Mouse (Mus musculus) forebrain, postnatal 0 days (tissue): ENCODE measurements around the gene Olfr1109. TPM values are rescaled to one million over a fixed set of nuclear protein-coding genes. Genes with fewer than 3 reads are reported as not detected.

Experiments used
- ATAC-seq: fragments of 200-750 bp; cut with Nextera tagmentation; 2 replicates; pipeline ENCODE4 v1.8.0; 2017; ENCODE audit warnings: mild to moderate bottlenecking, moderate library complexity
- DNase-seq: peaks from one replicate; pipeline ENCODE4 v3.0.0-alpha.2; 2015
- H3K27ac ChIP-seq: fragments of 300-500 bp; sonication (generic); 2 replicates; pipeline ENCODE4 v1.5.1; 2014; ENCODE audit warnings: low read depth, mild to moderate bottlenecking, antibody characterized with exemption, low read length, moderate library complexity, mixed read lengths
- H3K27me3 ChIP-seq: fragments of 300-500 bp; sonication (generic); 2 replicates; pipeline ENCODE4 v1.6.1; 2014; ENCODE audit warnings: mild to moderate bottlenecking, low read length, mixed read lengths; ENCODE audit not compliant: insufficient read depth
- H3K36me3 ChIP-seq: fragments of 300-500 bp; sonication (generic); 2 replicates; pipeline ENCODE4 v1.6.1; 2014; ENCODE audit warnings: mild to moderate bottlenecking, moderate library complexity; ENCODE audit not compliant: insufficient read depth
- H3K4me1 ChIP-seq: fragments of 300-500 bp; sonication (generic); 2 replicates; pipeline ENCODE4 v1.6.1; 2014; ENCODE audit warnings: antibody characterized with exemption; ENCODE audit not compliant: insufficient read depth
- H3K4me2 ChIP-seq: fragments of 300-500 bp; sonication (generic); 2 replicates; pipeline ENCODE4 v1.6.1; 2014; ENCODE audit warnings: low read depth, mild to moderate bottlenecking, moderate library complexity
- H3K4me3 ChIP-seq: fragments of 300-500 bp; sonication (generic); 2 replicates; pipeline ENCODE4 v1.5.1; 2014; ENCODE audit warnings: low read depth, low read length, mixed read lengths
- H3K9ac ChIP-seq: fragments of 300-500 bp; sonication (generic); 2 replicates; pipeline ENCODE4 v1.6.1; 2014; ENCODE audit warnings: mild to moderate bottlenecking
- H3K9me3 ChIP-seq: fragments of 300-500 bp; sonication (generic); 2 replicates; pipeline ENCODE4 v1.6.1; 2016; ENCODE audit warnings: low read length
- CTCF ChIP-seq: sonication (generic); IDR thresholded peaks from 2 replicates; pipeline ENCODE4 v1.5.1; 2016; ENCODE audit warnings: antibody characterized with exemption, control low read depth, low read depth
- WGBS: fragments of 180-500 bp; shearing (Covaris S2); extraction: QIAGEN DNeasy Blood & Tissue Kit; methylation state at CpG from one replicate; pipeline ENCODE4 v1.1.7; 2014; 5-methylcytosine and 5-hydroxymethylcytosine counted together
- polyA plus RNA-seq: library from polyadenylated mRNA; unstranded; fragments of >200 nt; fragmentation: Nextera tagmentation; extraction: Ambion mirVana; gene quantifications from 2 replicates; pipeline ENCODE4 v1.2.1, GENCODE M21; 2015
- total RNA-seq: library from RNA; depleted of rRNA; stranded (reverse); fragments of >200 nt; gene quantifications from 2 replicates; pipeline ENCODE4 v1.2.3, GENCODE M21; 2014; rRNA removed

The Olfr1109 gene
- not detected in 2 replicates for total RNA-seq
- polyA plus RNA-seq = not detected in 2 replicates

- no peak within 1 kb of the TSS for H3K4me2 ChIP-seq
- no peak within 1 kb of the TSS for H3K4me3 ChIP-seq
- no peaks in the 10 kb centered on the region for H3K36me3 ChIP-seq
- no peak for DNase-seq
- TF ChIP-seq CTCF = no peak
- no peak within 1 kb of the TSS for H3K27ac ChIP-seq
- H3K27me3 ChIP-seq = no peaks in the 10 kb centered on the region
- no peak for ATAC-seq
- 38% methylated on average over 1 of the region's 1 CpGs for WGBS
- no peak within 1 kb of the TSS for H3K9ac ChIP-seq
- H3K9me3 ChIP-seq = no peaks in the 10 kb centered on the region
- no peaks in the 10 kb centered on the region for H3K4me1 ChIP-seq
Measured at GRCm38 (mm10) chr2:87095908-87096307, at the start of gene Olfr1109. TSS of gene Olfr1109 (minus strand) at chr2:87096008.

DNA sequence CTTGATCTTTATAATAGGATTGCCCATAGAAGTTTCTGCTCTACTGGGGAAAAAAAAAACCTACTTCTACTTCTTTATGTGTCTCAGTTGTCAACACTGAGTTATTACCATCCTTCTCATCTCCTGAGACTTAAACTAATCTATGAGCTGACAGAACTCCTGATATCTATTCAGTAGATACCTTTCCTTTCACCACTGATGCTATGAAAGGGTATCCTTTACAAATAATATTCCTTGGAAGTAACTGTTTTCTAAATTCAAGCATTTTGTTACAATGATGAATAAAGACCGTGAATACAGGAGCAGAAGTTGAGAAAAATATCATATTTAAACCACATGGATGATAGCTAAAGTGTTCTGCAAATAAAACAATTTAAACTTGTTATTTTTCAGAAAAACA, 44.4 kb upstream of the Olfr1109 start, which contains the start of gene Olfr1110:
Gene Olfr1110 (minus strand): TSS at position 101 of the 400 bp plus-strand sequence.
- no peaks in the 10 kb centered on the region for H3K27me3 ChIP-seq
- H3K27ac ChIP-seq = no peak within 1 kb of the TSS
- WGBS = 75% methylated on average over 1 of the region's 1 CpGs
- no peak for TF ChIP-seq CTCF
- H3K4me1 ChIP-seq = no peaks in the 10 kb centered on the region
- H3K4me3 ChIP-seq = no peak within 1 kb of the TSS
- no peaks in the 10 kb centered on the region for H3K9me3 ChIP-seq
- H3K9ac ChIP-seq = no peak within 1 kb of the TSS
- ATAC-seq (no peak), DNase-seq (no peak)
- no peaks in the 10 kb centered on the region for H3K36me3 ChIP-seq
- no peak within 1 kb of the TSS for H3K4me2 ChIP-seq

GRCm38 (mm10) chr2:87114467-87114866, 18.7 kb upstream of the Olfr1109 start, which contains the start of gene Olfr259:
TSS of gene Olfr259 (minus strand) at chr2:87114567.
- Histone ChIP-seq H3K4me2 (no peak within 1 kb of the TSS), H3K4me1 (no peaks in the 10 kb centered on the region), H3K36me3 (no peaks in the 10 kb centered on the region), H3K9me3 (no peaks in the 10 kb centered on the region), H3K27me3 (no peaks in the 10 kb centered on the region), H3K27ac (no peak within 1 kb of the TSS), H3K9ac (no peak within 1 kb of the TSS), H3K4me3 (no peak within 1 kb of the TSS)
- no peak for ATAC-seq
- no peak for TF ChIP-seq CTCF
- DNase-seq = no peak

GRCm38 (mm10) chr2:87075717-87076116, 20.1 kb downstream of the Olfr1109 start, which contains the start of gene Olfr1107:
TSS of gene Olfr1107 (minus strand) at chr2:87075817.
- no peak for TF ChIP-seq CTCF
- no peak within 1 kb of the TSS for H3K4me3 ChIP-seq
- no peak within 1 kb of the TSS for H3K4me2 ChIP-seq
- DNase-seq = no peak
- no peak for ATAC-seq
- no peaks in the 10 kb centered on the region for H3K27me3 ChIP-seq
- no peaks in the 10 kb centered on the region for H3K36me3 ChIP-seq
- no peak within 1 kb of the TSS for H3K9ac ChIP-seq
- WGBS = 83% methylated on average over 1 of the region's 1 CpGs
- no peaks in the 10 kb centered on the region for H3K4me1 ChIP-seq
- H3K9me3 ChIP-seq = no peaks in the 10 kb centered on the region
- no peak within 1 kb of the TSS for H3K27ac ChIP-seq

DNA sequence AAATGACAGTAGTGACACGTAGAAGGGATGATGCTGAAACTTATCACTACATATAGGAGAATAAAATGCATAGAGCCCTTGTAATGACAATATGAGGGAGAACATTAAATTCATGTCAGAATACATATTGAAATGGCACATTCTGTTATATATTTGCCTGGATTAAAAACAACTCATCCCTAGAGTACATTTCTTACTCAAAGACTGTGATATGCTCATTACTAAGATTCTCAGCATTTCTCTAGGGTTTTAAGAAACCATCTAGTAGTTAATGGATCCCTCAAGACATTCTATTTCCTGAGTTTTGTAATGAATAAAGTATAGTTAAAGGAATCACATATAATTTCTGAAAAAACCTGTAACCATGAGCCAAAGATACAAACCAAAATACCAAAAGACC, 43.6 kb downstream of the Olfr1109 start, which contains the start of gene Olfr1106:
Gene Olfr1106 (minus strand): TSS at position 101 of the 400 bp plus-strand sequence.
- Histone ChIP-seq H3K27me3 (no peaks in the 10 kb centered on the region), H3K4me3 (no peak within 1 kb of the TSS), H3K9ac (no peak within 1 kb of the TSS), H3K4me1 (no peaks in the 10 kb centered on the region), H3K9me3 (no peaks in the 10 kb centered on the region), H3K36me3 (no peaks in the 10 kb centered on the region), H3K4me2 (no peak within 1 kb of the TSS), H3K27ac (no peak within 1 kb of the TSS)
- ATAC-seq (no peak), DNase-seq (no peak)
- TF ChIP-seq CTCF = no peak
- WGBS = 72% methylated on average over 1 of the region's 1 CpGs

Other genes starting within 250 kb of the Olfr1109 start
- not detected in 2 replicates for gene Olfr1095, start 244.3 kb downstream of the Olfr1109 start, total RNA-seq
- not detected in 2 replicates for gene Olfr1095, start 244.3 kb downstream of the Olfr1109 start, polyA plus RNA-seq
- not detected in 2 replicates for gene Gm13723, start 221.2 kb downstream of the Olfr1109 start, total RNA-seq
- not detected in 2 replicates for gene Gm13723, start 221.2 kb downstream of the Olfr1109 start, polyA plus RNA-seq
- gene Olfr1097, start 203.8 kb downstream of the Olfr1109 start, total RNA-seq = not detected in 2 replicates
- not detected in 2 replicates for gene Olfr1097, start 203.8 kb downstream of the Olfr1109 start, polyA plus RNA-seq
- gene Olfr1098, start 171.5 kb downstream of the Olfr1109 start, total RNA-seq = not detected in 2 replicates
- not detected in 2 replicates for gene Olfr1098, start 171.5 kb downstream of the Olfr1109 start, polyA plus RNA-seq
- not detected in 2 replicates for gene Olfr1099, start 135.3 kb downstream of the Olfr1109 start, total RNA-seq
- gene Olfr1099, start 135.3 kb downstream of the Olfr1109 start, polyA plus RNA-seq = not detected in 2 replicates
- gene Olfr1100, start 116.1 kb downstream of the Olfr1109 start, total RNA-seq = not detected in 2 replicates
- not detected in 2 replicates for gene Olfr1100, start 116.1 kb downstream of the Olfr1109 start, polyA plus RNA-seq
- not detected in 2 replicates for gene Olfr1101, start 104.8 kb downstream of the Olfr1109 start, total RNA-seq
- gene Olfr1101, start 104.8 kb downstream of the Olfr1109 start, polyA plus RNA-seq = not detected in 2 replicates
- not detected in 2 replicates for gene Olfr1102, start 97.6 kb downstream of the Olfr1109 start, total RNA-seq
- not detected in 2 replicates for gene Olfr1102, start 97.6 kb downstream of the Olfr1109 start, polyA plus RNA-seq
- gene Olfr1104, start 68.9 kb downstream of the Olfr1109 start, total RNA-seq = not detected in 2 replicates
- gene Olfr1104, start 68.9 kb downstream of the Olfr1109 start, polyA plus RNA-seq = not detected in 2 replicates
- not detected in 2 replicates for gene Olfr1105, start 59.5 kb downstream of the Olfr1109 start, total RNA-seq
- not detected in 2 replicates for gene Olfr1105, start 59.5 kb downstream of the Olfr1109 start, polyA plus RNA-seq
- not detected in 2 replicates for gene Olfr1106, start 43.7 kb downstream of the Olfr1109 start, total RNA-seq
- not detected in 2 replicates for gene Olfr1106, start 43.7 kb downstream of the Olfr1109 start, polyA plus RNA-seq
- not detected in 2 replicates for gene Olfr1107, start 20.2 kb downstream of the Olfr1109 start, total RNA-seq
- gene Olfr1107, start 20.2 kb downstream of the Olfr1109 start, polyA plus RNA-seq = not detected in 2 replicates
- gene Olfr259, start 18.6 kb upstream of the Olfr1109 start, total RNA-seq = not detected in 2 replicates
- gene Olfr259, start 18.6 kb upstream of the Olfr1109 start, polyA plus RNA-seq = not detected in 2 replicates
- gene Olfr1110, start 44.3 kb upstream of the Olfr1109 start, total RNA-seq = not detected in 2 replicates
- not detected in 2 replicates for gene Olfr1110, start 44.3 kb upstream of the Olfr1109 start, polyA plus RNA-seq
- not detected in 2 replicates for gene Olfr1111, start 56.6 kb upstream of the Olfr1109 start, total RNA-seq
- not detected in 2 replicates for gene Olfr1111, start 56.6 kb upstream of the Olfr1109 start, polyA plus RNA-seq
- not detected in 2 replicates for gene Olfr1112, start 91.8 kb upstream of the Olfr1109 start, total RNA-seq
- gene Olfr1112, start 91.8 kb upstream of the Olfr1109 start, polyA plus RNA-seq = not detected in 2 replicates
- gene Olfr1113, start 113.0 kb upstream of the Olfr1109 start, total RNA-seq = not detected in 2 replicates
- not detected in 2 replicates for gene Olfr1113, start 113.0 kb upstream of the Olfr1109 start, polyA plus RNA-seq
- not detected in 2 replicates for gene Olfr1115, start 152.0 kb upstream of the Olfr1109 start, total RNA-seq
- not detected in 2 replicates for gene Olfr1115, start 152.0 kb upstream of the Olfr1109 start, polyA plus RNA-seq
- gene Olfr1116, start 171.5 kb upstream of the Olfr1109 start, total RNA-seq = not detected in 2 replicates
- gene Olfr1116, start 171.5 kb upstream of the Olfr1109 start, polyA plus RNA-seq = not detected in 2 replicates
- not detected in 2 replicates for gene Olfr1118, start 211.6 kb upstream of the Olfr1109 start, total RNA-seq
- gene Olfr1118, start 211.6 kb upstream of the Olfr1109 start, polyA plus RNA-seq = not detected in 2 replicates